Mouse (Mus musculus): ENCODE measurements around the gene Flcn. TPM values are rescaled to one million over a fixed set of nuclear protein-coding genes. Genes with fewer than 3 reads are reported as not detected.

Gene Flcn
- polyA plus RNA-seq, 1 experiment, result 43.1 TPM

- WGBS, result 88% methylated on average over 4 of the region's 4 CpGs
- H3K27ac ChIP-seq (ENCODE audit: insufficient read depth, low read length), result no peak overlapping the region
- no peaks in the 10 kb centered on the region for H3K4me1 ChIP-seq (ENCODE audit: control insufficient read depth, insufficient read depth, insufficient read length)
- TF ChIP-seq CTCF (IDR thresholded peaks at IDR 0.05; ENCODE audit: extremely low read depth, insufficient read depth, insufficient read length, insufficient replicate concordance) (no peak), POLR2A (IDR thresholded peaks at IDR 0.05; ENCODE audit: low read depth, low read length) (no peak)
- H3K4me3 ChIP-seq (ENCODE audit: extremely low read depth, insufficient read depth, insufficient read length), result no peak overlapping the region
- peaks cover 6% of the 10 kb centered on the region for H3K36me3 ChIP-seq (ENCODE audit: control insufficient read depth, insufficient read depth, low read length)
- no peak for DNase-seq (ENCODE audit: low read depth in 1 of 2, low spot score in 2 of 2)
- no peaks in the 10 kb centered on the region for H3K27me3 ChIP-seq (ENCODE audit: control insufficient read depth, insufficient read depth, low read length)
These were observed 30.4 kb downstream of the Flcn start for GRCm38 (mm10) chr11:59779406-59779805.

- H3K4me1 ChIP-seq (ENCODE audit: control insufficient read depth, insufficient read depth, insufficient read length), result no peaks in the 10 kb centered on the region
- WGBS, result 82% methylated on average over 1 of the region's 1 CpGs
- no peak for DNase-seq (ENCODE audit: low read depth in 1 of 2, low spot score in 2 of 2)
- no peak overlapping the region for H3K4me3 ChIP-seq (ENCODE audit: extremely low read depth, insufficient read depth, insufficient read length)
- H3K36me3 ChIP-seq (ENCODE audit: control insufficient read depth, insufficient read depth, low read length), result peaks cover 6% of the 10 kb centered on the region
- no peaks in the 10 kb centered on the region for H3K27me3 ChIP-seq (ENCODE audit: control insufficient read depth, insufficient read depth, low read length)
- H3K27ac ChIP-seq (ENCODE audit: insufficient read depth, low read length), result no peak overlapping the region
- no peak for TF ChIP-seq CTCF (IDR thresholded peaks at IDR 0.05; ENCODE audit: extremely low read depth, insufficient read depth, insufficient read length, insufficient replicate concordance)
- no peak for TF ChIP-seq POLR2A (IDR thresholded peaks at IDR 0.05; ENCODE audit: low read depth, low read length)
These were observed 31.0 kb downstream of the Flcn start for GRCm38 (mm10) chr11:59778874-59779223.

GRCm38 (mm10) chr11:59778181-59778873 lies 31.5 kb downstream of the Flcn start:
- peak; percentile 39 to 56 for DNase-seq (ENCODE audit: low read depth in 1 of 2, low spot score in 2 of 2)
- peak; percentile 95 for TF ChIP-seq CTCF (IDR thresholded peaks at IDR 0.05; ENCODE audit: extremely low read depth, insufficient read depth, insufficient read length, insufficient replicate concordance)
- TF ChIP-seq POLR2A (IDR thresholded peaks at IDR 0.05; ENCODE audit: low read depth, low read length), result no peak
- Histone ChIP-seq H3K4me1 (ENCODE audit: control insufficient read depth, insufficient read depth, insufficient read length) (no peaks in the 10 kb centered on the region), H3K27me3 (ENCODE audit: control insufficient read depth, insufficient read depth, low read length) (no peaks in the 10 kb centered on the region), H3K4me3 (ENCODE audit: extremely low read depth, insufficient read depth, insufficient read length) (no peak overlapping the region), H3K27ac (ENCODE audit: insufficient read depth, low read length) (no peak overlapping the region), H3K36me3 (ENCODE audit: control insufficient read depth, insufficient read depth, low read length) (peaks cover 6% of the 10 kb centered on the region)
- 60% methylated on average over 9 of the region's 9 CpGs for WGBS

GRCm38 (mm10) chr11:59777259-59777658 lies 32.6 kb downstream of the Flcn start:
- Histone ChIP-seq H3K4me1 (ENCODE audit: control insufficient read depth, insufficient read depth, insufficient read length) (no peaks in the 10 kb centered on the region), H3K4me3 (ENCODE audit: extremely low read depth, insufficient read depth, insufficient read length) (no peak overlapping the region), H3K36me3 (ENCODE audit: control insufficient read depth, insufficient read depth, low read length) (peaks cover 8% of the 10 kb centered on the region), H3K27me3 (ENCODE audit: control insufficient read depth, insufficient read depth, low read length) (no peaks in the 10 kb centered on the region), H3K27ac (ENCODE audit: insufficient read depth, low read length) (no peak overlapping the region)
- WGBS, result 92% methylated on average over 5 of the region's 5 CpGs
- DNase-seq (ENCODE audit: low read depth in 1 of 2, low spot score in 2 of 2), result no peak
- TF ChIP-seq POLR2A (IDR thresholded peaks at IDR 0.05; ENCODE audit: low read depth, low read length) (no peak), CTCF (IDR thresholded peaks at IDR 0.05; ENCODE audit: extremely low read depth, insufficient read depth, insufficient read length, insufficient replicate concordance) (no peak)

- Histone ChIP-seq H3K27me3 (ENCODE audit: control insufficient read depth, insufficient read depth, low read length) (no peaks in the 10 kb centered on the region), H3K27ac (ENCODE audit: insufficient read depth, low read length) (no peak overlapping the region), H3K4me3 (ENCODE audit: extremely low read depth, insufficient read depth, insufficient read length) (no peak overlapping the region), H3K36me3 (ENCODE audit: control insufficient read depth, insufficient read depth, low read length) (peaks cover 19% of the 10 kb centered on the region), H3K4me1 (ENCODE audit: control insufficient read depth, insufficient read depth, insufficient read length) (no peaks in the 10 kb centered on the region)
- DNase-seq (ENCODE audit: low read depth in 1 of 2, low spot score in 2 of 2), result no peak
- WGBS, result 93% methylated on average over 13 of the region's 13 CpGs
- no peak for TF ChIP-seq CTCF (IDR thresholded peaks at IDR 0.05; ENCODE audit: extremely low read depth, insufficient read depth, insufficient read length, insufficient replicate concordance)
These were observed 34.2 kb downstream of the Flcn start for GRCm38 (mm10) chr11:59775435-59776148.

- Histone ChIP-seq H3K27ac (ENCODE audit: insufficient read depth, low read length) (no peak overlapping the region), H3K4me3 (ENCODE audit: extremely low read depth, insufficient read depth, insufficient read length) (no peak overlapping the region), H3K27me3 (ENCODE audit: control insufficient read depth, insufficient read depth, low read length) (no peaks in the 10 kb centered on the region), H3K36me3 (ENCODE audit: control insufficient read depth, insufficient read depth, low read length) (peaks cover 25% of the 10 kb centered on the region), H3K4me1 (ENCODE audit: control insufficient read depth, insufficient read depth, insufficient read length) (no peaks in the 10 kb centered on the region)
- no peak for DNase-seq (ENCODE audit: low read depth in 1 of 2, low spot score in 2 of 2)
- WGBS, result 41% methylated on average over 4 of the region's 4 CpGs
- TF ChIP-seq CTCF (IDR thresholded peaks at IDR 0.05; ENCODE audit: extremely low read depth, insufficient read depth, insufficient read length, insufficient replicate concordance) (no peak), POLR2A (IDR thresholded peaks at IDR 0.05; ENCODE audit: low read depth, low read length) (no peak)
These were observed 35.3 kb downstream of the Flcn start for GRCm38 (mm10) chr11:59774522-59774921.

- no peak overlapping the region for H3K4me3 ChIP-seq (ENCODE audit: extremely low read depth, insufficient read depth, insufficient read length)
- 88% methylated on average over 4 of the region's 4 CpGs for WGBS
- H3K27me3 ChIP-seq (ENCODE audit: control insufficient read depth, insufficient read depth, low read length), result no peaks in the 10 kb centered on the region
- no peaks in the 10 kb centered on the region for H3K4me1 ChIP-seq (ENCODE audit: control insufficient read depth, insufficient read depth, insufficient read length)
- H3K36me3 ChIP-seq (ENCODE audit: control insufficient read depth, insufficient read depth, low read length), result peaks cover 26% of the 10 kb centered on the region
- TF ChIP-seq POLR2A (IDR thresholded peaks at IDR 0.05; ENCODE audit: low read depth, low read length) (no peak), CTCF (IDR thresholded peaks at IDR 0.05; ENCODE audit: extremely low read depth, insufficient read depth, insufficient read length, insufficient replicate concordance) (no peak)
- DNase-seq (ENCODE audit: low read depth in 1 of 2, low spot score in 2 of 2), result no peak
- no peak overlapping the region for H3K27ac ChIP-seq (ENCODE audit: insufficient read depth, low read length)
These were observed 36.9 kb downstream of the Flcn start for GRCm38 (mm10) chr11:59772902-59773301.
